Mouse (Mus musculus): ENCODE data around the gene Ttc27.

The Ttc27 gene

DNA sequence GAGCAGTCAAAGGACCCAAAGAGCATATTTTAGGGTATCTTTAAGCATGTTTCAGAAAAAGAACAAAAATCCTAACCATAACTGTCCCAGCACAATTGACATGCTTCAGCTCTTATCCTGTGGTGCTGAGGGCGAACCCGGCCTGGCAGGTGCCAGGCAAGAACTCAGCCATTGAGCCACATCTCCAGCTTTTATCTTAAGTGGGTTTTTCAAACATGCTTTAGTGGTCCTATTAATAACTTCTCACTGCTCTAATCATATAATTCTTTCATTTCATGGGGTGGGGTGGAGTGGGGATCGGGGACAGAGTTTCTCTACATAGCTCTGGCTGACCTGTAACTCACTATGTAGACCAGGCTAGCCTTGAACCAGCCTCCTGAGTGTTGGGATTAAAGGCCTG, 125.1 kb downstream of the Ttc27 start:
- DNase-seq = no peak

DNA sequence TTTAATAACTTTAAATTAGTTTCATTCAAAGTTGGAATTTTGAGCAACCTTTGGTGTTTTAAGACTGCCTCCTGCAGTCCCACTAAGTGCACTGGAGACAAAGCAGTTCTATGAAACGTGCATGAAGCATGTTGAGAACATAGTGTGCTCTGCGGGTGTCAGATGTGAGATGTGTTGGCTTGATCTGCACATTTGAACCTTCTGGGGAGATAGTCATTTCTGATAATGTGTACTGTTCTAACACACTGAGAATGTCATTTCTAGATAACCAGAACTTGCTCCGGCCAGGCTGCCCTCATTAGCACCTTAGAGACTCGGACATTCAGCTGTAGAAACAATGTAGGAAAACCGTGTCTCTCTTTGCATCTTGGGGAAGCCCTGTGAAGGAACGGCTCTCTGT, 126.0 kb downstream of the Ttc27 start:
- DNase-seq = no peak

GRCm38 (mm10) chr17:74846031-74846891, 128.7 kb downstream of the Ttc27 start:
- DNase-seq = no peak

DNA sequence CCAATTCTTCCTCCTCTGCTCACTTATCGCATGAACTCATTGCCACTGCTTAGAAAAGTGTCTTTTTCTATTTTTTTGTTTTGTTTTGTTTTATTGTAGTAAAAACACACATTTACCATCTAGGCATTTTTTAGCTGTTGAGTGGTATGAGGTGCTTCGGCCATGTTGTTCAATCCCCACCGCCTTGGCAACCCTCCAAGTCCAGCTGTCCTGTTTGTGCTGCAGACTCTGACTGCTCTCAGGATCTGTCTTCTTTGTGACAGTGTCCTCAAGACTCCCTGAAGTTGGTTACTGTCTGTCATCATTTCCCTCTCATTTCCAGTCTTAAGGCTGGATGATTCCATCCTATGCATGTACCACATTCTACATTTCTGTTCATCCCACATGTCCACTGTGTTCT, 132.7 kb downstream of the Ttc27 start:
- no peak for DNase-seq

- no peak for DNase-seq
Observed at GRCm38 (mm10) chr17:74859298-74859697, 141.8 kb downstream of the Ttc27 start.

DNA sequence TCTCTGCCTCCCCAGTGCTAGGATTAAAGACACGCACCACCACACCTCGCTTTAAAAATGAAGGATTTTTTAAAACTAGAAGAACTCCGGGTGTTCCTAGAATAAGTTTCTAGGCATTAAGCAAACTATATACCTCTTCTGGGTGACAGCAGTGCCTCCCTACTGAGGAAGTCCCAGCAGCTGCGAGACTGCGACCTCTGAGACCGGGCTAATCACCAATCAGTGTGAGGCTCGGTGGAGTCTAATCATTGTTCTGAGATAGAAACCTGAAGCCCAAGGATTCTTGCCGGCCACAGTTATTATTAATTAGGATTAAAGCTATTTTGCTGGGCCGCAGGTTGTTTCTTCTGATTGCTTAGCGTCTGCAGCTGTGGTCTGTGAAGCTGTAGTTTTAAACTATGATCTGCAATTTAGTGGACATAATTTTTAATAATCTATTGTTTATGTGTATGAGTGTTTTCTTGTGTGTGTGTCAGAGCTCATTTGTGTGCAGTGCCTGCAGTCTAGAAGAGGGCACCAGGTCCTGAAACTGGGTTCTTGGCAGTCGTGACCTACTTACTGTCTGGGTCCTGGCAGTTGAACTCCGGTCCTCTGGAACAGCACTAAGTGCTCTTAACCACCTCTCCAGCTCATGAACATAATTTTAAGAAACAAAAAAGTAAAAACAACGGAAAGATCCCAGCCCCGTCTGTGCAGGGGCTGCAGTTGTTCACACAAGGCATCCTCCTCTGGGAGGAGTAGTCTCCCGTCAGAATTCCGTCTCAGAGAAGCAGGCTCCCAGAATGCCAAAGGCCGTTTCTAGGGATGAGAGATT, 142.9 kb downstream of the Ttc27 start:
- no peak for DNase-seq

GRCm38 (mm10) chr17:74863845-74864244, 146.3 kb downstream of the Ttc27 start:
- no peak for DNase-seq

DNA sequence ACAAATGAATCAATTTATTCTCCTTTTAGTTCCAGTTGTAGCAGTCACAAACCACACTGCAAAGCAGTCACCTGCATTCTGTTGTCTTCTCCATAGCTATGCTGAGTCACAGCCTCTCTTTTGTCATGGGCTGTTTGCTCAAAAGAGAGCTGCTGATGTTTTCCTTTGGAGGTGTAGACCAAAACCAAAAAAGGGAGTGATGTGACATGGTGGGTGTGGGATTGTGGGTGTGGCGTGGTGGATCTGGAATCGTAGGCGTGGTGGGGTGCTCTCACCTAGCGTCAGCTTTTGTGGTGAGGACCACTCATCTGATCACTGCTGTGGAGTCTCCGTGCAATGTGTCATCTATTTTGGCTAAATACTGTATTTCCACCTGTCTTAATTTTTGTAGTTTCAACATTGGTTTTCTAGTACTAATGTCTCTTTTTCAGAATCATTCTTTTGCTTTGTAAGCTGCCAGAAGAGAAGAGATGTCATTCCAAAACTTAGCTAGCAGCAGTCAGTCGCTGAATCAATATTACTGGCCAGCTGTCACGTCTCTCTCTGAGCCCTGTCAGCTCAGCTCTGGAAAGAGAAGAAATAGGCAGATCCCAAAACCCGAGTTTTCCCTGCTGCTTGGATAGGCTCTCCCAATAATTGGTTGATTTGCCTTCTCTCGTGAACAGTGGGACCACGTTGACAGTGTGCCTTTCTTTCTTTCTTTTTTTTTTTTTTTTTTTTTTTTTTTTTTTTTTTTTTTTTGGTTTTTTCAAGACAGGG, 147.4 kb downstream of the Ttc27 start:
- DNase-seq = no peak

- no peak for DNase-seq
Observed at GRCm38 (mm10) chr17:74865694-74866564, 148.4 kb downstream of the Ttc27 start.

GRCm38 (mm10) chr17:74866565-74867507, 149.3 kb downstream of the Ttc27 start:
- DNase-seq = no peak

DNA sequence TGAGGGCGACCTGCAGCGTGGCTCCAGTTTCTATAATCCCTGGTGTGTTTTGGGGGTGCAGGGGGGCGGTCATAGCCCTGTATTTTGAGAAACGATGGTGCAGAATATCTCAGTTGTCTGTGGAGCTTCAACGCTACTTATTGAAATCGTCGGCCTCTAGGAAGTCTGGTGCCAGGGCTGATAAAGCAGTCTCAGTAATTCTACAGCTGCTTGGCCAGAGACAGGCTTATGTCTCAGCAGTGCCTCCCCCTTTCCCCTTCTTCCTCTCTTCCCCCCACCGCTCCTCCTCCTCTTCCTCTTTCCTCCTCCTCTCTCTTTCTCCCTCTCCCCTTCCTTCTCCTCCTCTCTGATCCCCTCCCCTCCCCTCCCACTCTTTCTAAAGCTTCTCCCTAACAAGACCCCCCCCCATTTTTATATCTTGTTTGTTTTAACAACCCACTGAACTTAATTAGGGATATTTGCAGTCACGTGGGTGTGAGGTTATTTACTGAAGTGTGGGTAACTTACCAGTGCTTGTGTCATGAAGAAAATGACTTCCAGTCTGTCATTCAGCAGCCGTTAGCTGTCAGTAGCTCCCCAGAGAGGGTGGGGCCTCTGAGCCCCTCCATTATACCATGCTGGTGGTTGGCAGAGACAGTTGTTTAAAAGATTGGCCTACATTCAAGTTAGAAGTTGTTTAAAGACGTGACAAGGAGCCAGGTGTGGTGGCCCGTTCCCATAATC, 150.8 kb downstream of the Ttc27 start:
- no peak for DNase-seq

GRCm38 (mm10) chr17:74869556-74869955, 152.0 kb downstream of the Ttc27 start:
- no peak for DNase-seq

DNA sequence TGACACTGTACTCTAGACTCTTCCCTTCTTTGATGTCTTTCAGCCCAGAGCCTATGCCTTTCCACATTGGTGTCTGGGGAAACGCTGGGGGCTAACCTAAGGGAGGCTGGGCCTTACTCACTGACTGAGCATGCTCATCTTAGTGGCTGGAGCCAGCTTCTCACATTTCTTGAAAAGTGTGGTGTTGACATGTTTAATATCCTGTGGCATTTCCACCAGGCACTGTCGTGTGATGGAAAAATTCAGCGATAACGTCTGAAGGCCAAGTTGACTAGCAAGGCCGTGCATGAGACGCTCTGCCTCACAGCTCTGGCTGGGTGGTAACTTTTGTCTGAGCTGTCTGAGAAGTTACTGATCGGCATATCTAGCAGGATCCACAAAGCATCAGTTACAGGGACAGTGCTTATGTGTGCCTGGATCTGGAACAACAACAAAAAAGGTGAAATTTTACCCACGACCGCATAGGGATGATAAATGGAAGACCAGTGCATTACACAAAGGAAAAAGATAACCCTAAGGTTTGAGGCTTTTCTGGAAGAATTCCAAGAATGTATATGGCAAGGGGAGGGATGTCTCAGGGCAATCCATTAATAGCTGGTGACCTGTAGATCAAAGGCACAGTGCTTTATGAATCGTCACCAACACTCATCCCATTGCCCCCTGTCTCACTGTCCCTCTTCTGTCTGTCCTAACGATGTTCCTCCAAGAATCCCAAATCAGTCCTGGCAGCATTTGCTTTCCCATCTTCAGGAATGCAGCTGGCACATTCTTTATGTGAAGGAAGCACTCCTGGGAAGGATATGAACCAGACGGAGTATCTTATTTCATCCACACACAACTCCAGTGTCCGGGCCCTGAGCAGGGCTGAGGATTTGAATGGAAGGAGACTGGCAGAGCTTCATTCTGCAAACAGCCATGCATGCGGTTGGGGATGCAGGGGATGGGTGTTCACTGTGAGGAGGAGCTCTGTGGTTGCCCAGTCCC, 152.9 kb downstream of the Ttc27 start:
- DNase-seq = no peak

DNA sequence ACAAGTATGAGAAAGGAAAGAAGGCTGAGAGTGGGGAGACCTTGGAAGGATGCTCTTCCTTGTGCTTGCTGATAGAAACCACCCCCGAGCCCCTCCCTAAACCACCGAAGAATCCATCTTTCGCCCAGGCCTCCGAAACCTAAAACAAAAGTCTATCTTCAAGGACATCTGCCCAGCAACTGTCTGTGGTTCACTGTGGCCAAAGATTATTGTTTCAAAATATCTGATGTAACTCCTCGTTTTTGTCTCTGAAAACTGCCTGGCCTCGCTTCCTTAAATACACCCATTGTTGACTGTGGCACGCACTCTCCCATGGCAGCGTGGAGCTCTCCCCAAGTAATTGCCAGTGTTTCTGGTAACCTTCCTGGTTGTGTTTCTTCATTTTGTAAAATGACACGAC, 155.0 kb downstream of the Ttc27 start:
- DNase-seq = no peak

GRCm38 (mm10) chr17:74873756-74874155, 156.2 kb downstream of the Ttc27 start:
- DNase-seq = no peak

DNA sequence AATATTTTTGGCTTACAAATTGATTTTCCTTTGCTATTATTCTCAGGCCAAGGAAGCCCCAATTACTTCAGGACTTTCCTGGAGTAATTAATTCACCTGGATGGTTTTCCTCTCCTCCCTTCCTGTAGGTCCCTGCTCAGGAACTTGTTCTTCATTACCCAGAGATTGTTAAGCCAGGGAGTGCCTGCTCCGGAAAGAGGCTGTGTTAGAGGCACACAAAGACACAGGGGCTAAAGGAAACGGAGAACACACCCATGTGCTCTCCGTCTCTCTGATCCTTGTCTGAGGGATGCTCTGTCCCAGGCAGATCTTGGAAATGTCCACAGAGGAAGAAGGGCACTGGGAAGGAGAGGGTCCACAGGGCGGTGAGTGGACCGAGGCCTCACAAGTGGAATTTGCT, 158.2 kb downstream of the Ttc27 start:
- DNase-seq = no peak

DNA sequence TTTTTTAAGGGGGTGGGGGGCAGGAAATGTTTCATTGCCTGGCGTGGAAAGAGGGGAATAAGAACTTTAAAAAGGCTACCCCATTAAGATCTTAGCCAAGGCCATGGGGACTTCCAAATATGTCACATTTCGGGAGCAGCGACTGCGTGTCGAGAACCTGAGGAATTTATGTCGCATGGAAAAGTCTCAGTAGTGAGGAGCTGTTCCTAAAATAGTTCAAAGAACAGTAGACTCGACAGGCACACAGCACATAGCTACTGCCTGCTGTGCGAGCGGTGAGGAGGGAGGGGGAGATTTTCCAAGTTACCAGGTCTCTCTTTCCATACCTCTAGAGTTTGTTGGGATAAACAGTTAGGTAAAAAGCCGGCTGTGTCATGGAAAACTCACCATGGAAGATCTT, 159.4 kb downstream of the Ttc27 start:
- no peak for DNase-seq

GRCm38 (mm10) chr17:74879768-74880167, 162.2 kb downstream of the Ttc27 start:
- no peak for DNase-seq

DNA sequence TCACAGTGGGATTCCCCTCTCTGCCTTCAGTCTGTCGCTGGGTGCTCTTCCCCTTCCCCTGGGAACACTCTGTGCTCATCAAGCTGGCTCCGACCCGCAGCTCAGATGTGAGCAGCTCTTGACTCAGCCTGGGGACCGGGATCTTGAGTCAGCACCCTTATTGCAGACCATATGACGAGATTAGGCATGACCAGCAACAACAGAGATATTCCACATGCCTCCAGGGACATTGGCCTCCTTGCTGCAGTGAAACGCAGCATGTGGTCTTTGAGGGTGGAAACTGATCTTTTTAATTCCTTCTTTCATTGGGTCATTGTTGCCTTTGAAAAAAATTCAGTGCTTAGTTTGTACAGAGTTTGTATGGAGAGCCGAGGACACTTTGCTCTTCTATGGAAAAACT, 169.5 kb downstream of the Ttc27 start:
- no peak for DNase-seq
